Mouse (Mus musculus) embryonic facial prominence, embryonic 14.5 days (tissue): ENCODE results near the gene Klhl29. TPM values are rescaled to one million over a fixed set of nuclear protein-coding genes. Genes with fewer than 3 reads are reported as not detected.

Experiments used
- ATAC-seq: fragments of 200-750 bp; cut with Nextera tagmentation; 2 replicates; pipeline ENCODE4 v1.8.0; 2017; ENCODE audit warnings: low read depth, moderate number of reproducible peaks, moderate TSS enrichment
- DNase-seq: peaks from one replicate; pipeline ENCODE4 v3.0.0-alpha.2; 2015; ENCODE audit warnings: low spot score
- H3K27ac ChIP-seq: fragments of 300-500 bp; sonication (generic); replicated peaks from 2 replicates; pipeline ENCODE4 v1.5.1; 2014; ENCODE audit warnings: low read depth, mild to moderate bottlenecking, low read length, moderate library complexity
- H3K27me3 ChIP-seq: fragments of 300-500 bp; sonication (generic); replicated peaks from 2 replicates; pipeline ENCODE4 v1.6.1; 2014; ENCODE audit warnings: low read length; ENCODE audit not compliant: control insufficient read depth, insufficient read depth
- H3K36me3 ChIP-seq: fragments of 300-500 bp; sonication (generic); 2 replicates; pipeline ENCODE4 v1.6.1; 2014; ENCODE audit warnings: low read length, mixed read lengths; ENCODE audit not compliant: control insufficient read depth, insufficient read depth
- H3K4me1 ChIP-seq: fragments of 300-500 bp; sonication (generic); 2 replicates; pipeline ENCODE4 v1.6.1; 2014; ENCODE audit warnings: antibody characterized with exemption, low read length; ENCODE audit not compliant: control insufficient read depth, insufficient read depth
- H3K4me2 ChIP-seq: fragments of 300-500 bp; sonication (generic); 2 replicates; pipeline ENCODE4 v1.6.1; 2014; ENCODE audit warnings: low read depth, mild to moderate bottlenecking, low read length, moderate library complexity, mixed read lengths
- H3K4me3 ChIP-seq: fragments of 300-500 bp; sonication (generic); 2 replicates; pipeline ENCODE4 v1.5.1; 2014; ENCODE audit warnings: low read depth, mild to moderate bottlenecking, low read length
- H3K9ac ChIP-seq: fragments of 300-500 bp; sonication (generic); 2 replicates; pipeline ENCODE4 v1.6.1; 2014; ENCODE audit warnings: low read depth, mild to moderate bottlenecking, low read length, moderate library complexity, mixed read lengths
- H3K9me3 ChIP-seq: fragments of 300-500 bp; sonication (generic); 2 replicates; pipeline ENCODE4 v1.6.1; 2016; ENCODE audit warnings: low read length; ENCODE audit not compliant: control insufficient read depth
- WGBS: fragments of 180-500 bp; shearing (Covaris S2); extraction: QIAGEN DNeasy Blood & Tissue Kit; methylation state at CpG from one replicate; pipeline ENCODE4 v1.1.7; 2014; 5-methylcytosine and 5-hydroxymethylcytosine counted together
- polyA plus RNA-seq: library from polyadenylated mRNA; unstranded; fragments of >200 nt; fragmentation: Nextera tagmentation; extraction: Ambion mirVana; gene quantifications from 2 replicates; pipeline ENCODE4 v1.2.1, GENCODE M21; 2014

Klhl29 gene
- polyA plus RNA-seq, 1 experiment from 2014 or later, result 3.6 TPM

GRCm38 (mm10) chr12:5252569-5252968 is 122.9 kb downstream of the Klhl29 start:
- Histone ChIP-seq H3K27ac (no peak overlapping the region), H3K4me1 (peaks cover 4% of the 10 kb centered on the region; the same call in 1 of the 2 replicates), H3K27me3 (no peaks in the 10 kb centered on the region), H3K4me2 (no peak overlapping the region), H3K36me3 (no peaks in the 10 kb centered on the region), H3K4me3 (no peak overlapping the region), H3K9me3 (no peaks in the 10 kb centered on the region), H3K9ac (no peak overlapping the region)
- WGBS, result 71% methylated on average over 2 of the region's 2 CpGs
- no peak for ATAC-seq
- DNase-seq, result no peak

- H3K9ac ChIP-seq, result no peak overlapping the region
These were observed 125.4 kb downstream of the Klhl29 start for GRCm38 (mm10) chr12:5250042-5250441.

GRCm38 (mm10) chr12:5249068-5249467 is 126.4 kb downstream of the Klhl29 start:
- H3K9ac ChIP-seq, result no peak overlapping the region
- H3K27ac ChIP-seq, result no peak overlapping the region
- ATAC-seq, result no peak
- no peaks in the 10 kb centered on the region for H3K36me3 ChIP-seq
- H3K27me3 ChIP-seq, result no peaks in the 10 kb centered on the region
- peaks cover 3% of the 10 kb centered on the region; the same call in 1 of the 2 replicates for H3K4me1 ChIP-seq
- no peaks in the 10 kb centered on the region for H3K9me3 ChIP-seq
- no peak overlapping the region for H3K4me2 ChIP-seq
- WGBS, result 73% methylated on average over 13 of the region's 13 CpGs
- no peak for DNase-seq
- no peak overlapping the region for H3K4me3 ChIP-seq

More at GRCm38 (mm10) chr12:5250042-5250441, 125.4 kb downstream of the Klhl29 start:
- Histone ChIP-seq H3K9me3 (no peaks in the 10 kb centered on the region), H3K4me3 (no peak overlapping the region), H3K4me1 (peaks cover 2% of the 10 kb centered on the region; the same call in 1 of the 2 replicates), H3K36me3 (no peaks in the 10 kb centered on the region), H3K27ac (no peak overlapping the region), H3K4me2 (no peak overlapping the region), H3K27me3 (no peaks in the 10 kb centered on the region)
- DNase-seq (no peak), ATAC-seq (peak; percentile 12)
- WGBS, result 26% methylated on average over 7 of the region's 7 CpGs

GRCm38 (mm10) chr12:5247505-5247904 is 128.0 kb downstream of the Klhl29 start:
- WGBS, result 54% methylated on average over 6 of the region's 6 CpGs
- no peak for ATAC-seq
- no peak overlapping the region for H3K9ac ChIP-seq
- no peak overlapping the region for H3K27ac ChIP-seq
- no peaks in the 10 kb centered on the region for H3K36me3 ChIP-seq
- H3K4me2 ChIP-seq, result no peak overlapping the region
- no peak overlapping the region for H3K4me3 ChIP-seq
- no peaks in the 10 kb centered on the region for H3K27me3 ChIP-seq
- no peaks in the 10 kb centered on the region for H3K9me3 ChIP-seq
- H3K4me1 ChIP-seq, result peaks cover 11% of the 10 kb centered on the region; the same call in 1 of the 2 replicates
- no peak for DNase-seq

- no peak overlapping the region for H3K27ac ChIP-seq
- WGBS, result 79% methylated on average over 15 of the region's 15 CpGs
- peaks cover 11% of the 10 kb centered on the region; the same call in 1 of the 2 replicates for H3K4me1 ChIP-seq
- H3K4me2 ChIP-seq, result no peak overlapping the region
- H3K9ac ChIP-seq, result no peak overlapping the region
- no peak for DNase-seq
- no peak for ATAC-seq
- no peaks in the 10 kb centered on the region for H3K27me3 ChIP-seq
- no peaks in the 10 kb centered on the region for H3K9me3 ChIP-seq
- H3K4me3 ChIP-seq, result no peak overlapping the region
- H3K36me3 ChIP-seq, result no peaks in the 10 kb centered on the region
These were observed 128.7 kb downstream of the Klhl29 start for GRCm38 (mm10) chr12:5246721-5247341.

- H3K4me1 ChIP-seq, result peaks cover 11% of the 10 kb centered on the region; the same call in 1 of the 2 replicates
- H3K9ac ChIP-seq, result no peak overlapping the region
- no peak for ATAC-seq
- no peak overlapping the region for H3K4me3 ChIP-seq
- no peak for DNase-seq
- no peaks in the 10 kb centered on the region for H3K9me3 ChIP-seq
- WGBS, result 78% methylated on average over 9 of the region's 9 CpGs
- no peaks in the 10 kb centered on the region for H3K36me3 ChIP-seq
- H3K27ac ChIP-seq, result no peak overlapping the region
- no peak overlapping the region for H3K4me2 ChIP-seq
- H3K27me3 ChIP-seq, result no peaks in the 10 kb centered on the region
These were observed 129.3 kb downstream of the Klhl29 start for GRCm38 (mm10) chr12:5246193-5246621.

- Histone ChIP-seq H3K9ac (no peak overlapping the region), H3K4me1 (peaks cover 14% of the 10 kb centered on the region), H3K36me3 (no peaks in the 10 kb centered on the region), H3K4me3 (no peak overlapping the region), H3K27ac (no peak overlapping the region), H3K9me3 (no peaks in the 10 kb centered on the region), H3K27me3 (no peaks in the 10 kb centered on the region), H3K4me2 (no peak overlapping the region)
- 47% methylated on average over 3 of the region's 4 CpGs for WGBS
- no peak for DNase-seq
- ATAC-seq, result no peak
These were observed 130.3 kb downstream of the Klhl29 start for GRCm38 (mm10) chr12:5245207-5245597.

- no peaks in the 10 kb centered on the region for H3K9me3 ChIP-seq
- 82% methylated on average over 10 of the region's 10 CpGs for WGBS
- DNase-seq, result no peak
- H3K4me3 ChIP-seq, result no peak overlapping the region
- H3K9ac ChIP-seq, result no peak overlapping the region
- H3K27ac ChIP-seq, result no peak overlapping the region
- ATAC-seq, result no peak; the same call in 1 of the 2 replicates
- no peak overlapping the region for H3K4me2 ChIP-seq
- no peaks in the 10 kb centered on the region for H3K27me3 ChIP-seq
- H3K36me3 ChIP-seq, result no peaks in the 10 kb centered on the region
- peaks cover 18% of the 10 kb centered on the region for H3K4me1 ChIP-seq
These were observed 130.9 kb downstream of the Klhl29 start for GRCm38 (mm10) chr12:5244431-5245206.
